Mouse (Mus musculus) lung, postnatal 14 days (tissue): ENCODE measurements around the gene Rabep1.
"Not testable (repeated sequence)": the region's sequence is repeated elsewhere in the genome, so short reads cannot be mapped to it uniquely, and the experiment has no call there.

Experiments
- DNase-seq: peaks from one replicate; pipeline ENCODE4 v3.0.0; 2021

Gene Rabep1

GRCm38 (mm10) chr11:70898182-70898581 is 53.6 kb downstream of the Rabep1 start:
- not testable (repeated sequence) for DNase-seq

- DNase-seq: no peak
Observed at GRCm38 (mm10) chr11:70906681-70907080, 62.1 kb downstream of the Rabep1 start.

- no peak for DNase-seq
Observed at GRCm38 (mm10) chr11:70911323-70911722, 66.7 kb downstream of the Rabep1 start.

DNA sequence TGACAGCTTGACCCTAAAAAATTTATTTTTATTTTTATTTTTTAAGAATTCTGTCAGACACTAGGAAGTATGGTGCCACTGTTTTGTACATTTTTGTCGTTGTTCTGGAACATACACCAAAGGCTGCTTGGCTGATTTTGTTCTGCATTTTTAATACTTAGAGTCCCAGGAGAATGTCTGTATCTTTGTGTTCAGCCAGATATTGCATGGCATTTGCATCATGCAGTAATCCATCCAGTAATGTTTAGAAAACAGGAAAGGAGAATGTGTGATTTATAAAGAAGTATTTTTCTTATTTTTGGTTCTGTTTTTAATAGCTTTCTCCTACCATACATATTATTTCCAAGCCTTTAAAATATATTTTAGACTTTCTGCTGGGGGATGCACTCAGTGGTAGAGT is 67.3 kb downstream of the Rabep1 start:
- DNase-seq: no peak

DNA sequence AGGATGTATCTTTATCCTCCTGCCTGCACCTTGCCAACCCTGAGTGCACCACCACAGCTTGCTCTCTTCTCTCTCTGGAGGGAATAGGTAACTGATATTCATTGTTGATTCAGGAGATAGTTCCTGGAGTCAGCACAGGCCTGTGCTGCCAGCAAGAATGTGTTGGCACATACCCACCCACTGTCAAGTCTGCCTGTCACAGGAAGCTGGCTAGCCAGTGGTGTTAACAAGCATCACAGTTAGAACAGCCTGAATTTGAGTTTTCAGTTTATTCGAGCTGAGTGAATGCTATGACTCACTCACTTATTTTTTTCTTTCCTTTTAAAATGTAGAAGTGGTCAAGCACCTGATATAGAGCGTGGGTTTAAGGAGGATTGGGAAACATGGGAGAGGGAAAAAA is 73.3 kb downstream of the Rabep1 start:
- no peak for DNase-seq

DNA sequence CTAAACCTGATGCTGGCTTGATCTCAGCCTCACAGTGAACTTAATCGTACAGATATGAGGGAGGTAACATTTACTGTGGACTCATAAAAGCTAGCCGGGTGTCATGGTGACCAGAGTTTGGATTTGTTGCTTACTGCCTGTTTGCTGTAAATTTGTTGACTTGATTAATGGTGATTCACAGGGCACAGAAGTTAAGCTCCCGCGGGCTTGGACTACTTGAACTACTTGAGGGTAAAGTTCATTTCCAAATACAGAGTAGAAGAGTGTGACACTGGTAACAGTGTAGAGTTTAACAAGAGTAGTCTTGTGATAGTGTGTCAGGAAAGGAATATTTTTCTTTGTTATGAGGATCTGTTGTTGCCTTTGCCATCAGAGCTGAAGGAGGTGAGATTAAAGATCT is 74.9 kb downstream of the Rabep1 start:
- no peak for DNase-seq

- no peak for DNase-seq
Observed at GRCm38 (mm10) chr11:70931461-70931860, 86.9 kb downstream of the Rabep1 start.

- no peak for DNase-seq
Observed at GRCm38 (mm10) chr11:70935316-70935715, 90.7 kb downstream of the Rabep1 start.

DNA sequence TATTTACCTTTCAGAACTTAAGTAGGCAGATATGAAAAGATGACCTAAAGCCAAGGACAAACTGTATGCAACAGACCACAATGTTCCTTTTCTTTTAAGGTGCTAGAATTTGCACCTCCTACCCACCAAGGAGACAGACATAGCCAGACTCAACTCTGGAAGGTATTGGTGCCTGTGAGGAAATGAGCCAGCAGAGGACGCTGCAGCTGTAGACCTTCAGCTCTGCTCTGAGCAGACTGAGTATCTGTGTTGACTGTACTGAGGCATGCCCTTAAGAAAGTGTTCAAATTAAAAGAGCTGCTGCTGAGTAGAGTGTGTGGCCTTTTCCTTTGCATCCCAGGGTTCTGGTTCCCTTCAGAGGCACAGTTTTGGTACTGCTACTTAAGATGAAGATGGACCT is 98.0 kb downstream of the Rabep1 start:
- DNase-seq: no peak

- no peak for DNase-seq
Observed at GRCm38 (mm10) chr11:70943651-70944050, 99.1 kb downstream of the Rabep1 start.

DNA sequence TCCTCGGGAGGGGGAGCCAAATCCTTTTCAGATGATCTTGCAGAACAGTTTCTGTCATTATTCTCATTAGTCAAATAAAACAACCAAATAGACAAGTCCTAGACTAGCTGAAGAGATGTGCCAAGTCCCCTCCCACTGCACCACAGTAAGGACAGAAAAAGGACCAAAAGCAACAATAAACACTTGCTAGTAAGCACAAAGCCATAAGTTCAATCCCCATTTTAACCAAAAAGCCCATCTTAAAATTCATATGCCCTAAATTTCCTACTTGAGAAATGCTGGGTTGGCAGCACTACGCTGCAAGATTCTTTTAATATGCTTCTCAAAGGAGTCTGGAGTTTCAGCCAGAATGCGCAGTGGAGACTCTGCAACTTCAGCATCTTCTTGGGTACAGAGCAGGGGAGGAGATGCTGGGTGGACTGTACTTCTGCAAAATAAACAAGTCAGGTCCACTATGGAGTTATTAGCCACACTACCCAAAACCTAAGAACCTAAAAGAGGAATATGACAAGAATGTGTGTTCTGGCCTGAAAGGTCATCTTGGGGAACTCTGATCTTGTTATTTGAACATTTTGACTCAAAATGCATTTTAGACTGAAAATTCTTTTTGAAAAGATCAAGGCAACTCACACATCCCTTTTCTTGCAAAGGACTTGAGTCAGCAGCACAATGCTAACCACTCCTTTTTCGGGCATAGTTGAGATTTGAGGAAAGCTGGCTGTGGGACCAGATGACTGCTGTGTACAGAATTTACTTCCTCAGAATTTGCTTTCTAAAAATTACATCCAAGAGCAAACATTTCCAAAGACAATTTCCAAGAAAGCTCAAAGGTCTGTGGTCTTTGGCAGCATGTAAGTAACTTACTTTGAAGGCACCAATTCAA is 100.6 kb downstream of the Rabep1 start:
- DNase-seq: no peak

GRCm38 (mm10) chr11:70954711-70955110 is 110.1 kb downstream of the Rabep1 start:
- DNase-seq: no peak

- no peak for DNase-seq
Observed at GRCm38 (mm10) chr11:70960786-70961554, 116.4 kb downstream of the Rabep1 start.

DNA sequence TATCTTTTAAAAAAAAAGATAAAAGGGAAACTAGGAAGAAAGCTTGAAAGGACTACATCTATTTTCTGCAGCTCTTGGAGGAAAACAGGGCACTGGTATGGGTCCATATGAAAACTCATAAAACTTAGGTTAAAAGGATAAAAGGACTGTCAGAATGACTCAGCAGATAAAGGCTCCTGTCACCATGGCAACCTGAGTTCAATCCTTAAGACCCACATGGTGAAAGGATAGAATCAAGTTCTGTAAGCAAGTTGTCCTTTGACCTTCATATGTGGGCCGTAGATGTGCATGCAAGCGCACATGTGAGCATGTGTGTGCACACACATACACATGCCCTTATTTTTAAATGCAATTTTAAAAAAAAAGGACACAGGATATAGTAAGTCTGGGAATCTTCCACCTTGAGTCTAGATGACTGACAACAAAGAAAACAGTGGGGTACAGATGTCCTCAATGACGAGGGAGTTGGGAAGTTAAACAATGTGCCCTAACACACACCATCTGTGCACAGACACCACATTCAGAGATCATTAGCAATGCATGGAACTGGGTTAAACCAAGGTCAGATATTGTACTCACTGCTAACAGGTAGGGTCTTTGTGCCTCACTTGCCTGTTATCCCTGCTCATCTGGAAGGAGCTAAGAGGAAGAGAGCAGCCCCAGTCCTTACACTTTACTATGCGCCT is 119.8 kb downstream of the Rabep1 start:
- no peak for DNase-seq

- no peak for DNase-seq
Observed at GRCm38 (mm10) chr11:70969271-70969794, 124.8 kb downstream of the Rabep1 start.

DNA sequence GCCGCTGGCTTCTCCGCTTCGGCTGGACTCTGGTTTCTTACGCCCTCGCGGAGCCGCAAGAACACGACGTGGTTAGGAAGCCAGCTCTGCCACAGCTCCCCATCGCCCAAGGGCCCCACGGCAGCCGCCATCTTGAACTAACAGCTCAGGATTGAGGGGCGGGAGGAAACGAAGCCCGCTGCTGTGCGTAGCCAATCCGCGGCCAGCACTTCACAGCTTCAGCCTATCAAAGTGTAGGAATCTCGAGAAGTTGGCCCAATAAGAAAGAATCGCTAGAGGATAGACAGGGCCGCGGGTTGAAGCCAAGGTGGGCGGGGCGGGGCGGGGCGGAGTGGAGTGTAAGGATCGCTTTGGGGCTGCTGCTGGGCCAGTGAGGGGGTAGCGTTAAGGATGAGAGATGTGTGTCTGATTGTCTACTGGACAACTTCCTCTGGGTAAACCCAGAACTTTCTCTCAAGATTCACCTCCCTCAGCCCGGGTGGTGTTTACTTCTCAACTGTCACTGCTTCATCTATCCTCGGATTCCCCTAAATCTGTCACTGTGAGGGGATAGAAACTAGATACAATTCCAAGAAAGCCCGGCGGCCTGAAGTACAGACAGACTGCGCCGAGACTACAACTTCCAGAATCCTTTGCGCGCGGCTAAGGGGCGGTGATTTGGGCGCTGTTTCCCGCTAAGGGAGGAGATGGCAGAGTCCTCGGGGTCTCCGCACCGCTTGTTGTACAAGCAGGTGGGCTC is 125.4 kb downstream of the Rabep1 start, which contains the start of the genes Nup88 and Rpain:
Gene Nup88, minus strand, starts transcription at position 153 of the 739 bp plus-strand sequence.
Gene Rpain, plus strand, starts transcription at position 393 of the 739 bp plus-strand sequence.
- peak; percentile 91 for DNase-seq

- DNase-seq: peak; percentile 2
Observed at GRCm38 (mm10) chr11:70970560-70971540, 126.3 kb downstream of the Rabep1 start.

GRCm38 (mm10) chr11:70972586-70972985 is 128.0 kb downstream of the Rabep1 start:
- DNase-seq: no peak

GRCm38 (mm10) chr11:70973947-70974346 is 129.4 kb downstream of the Rabep1 start:
- no peak for DNase-seq

DNA sequence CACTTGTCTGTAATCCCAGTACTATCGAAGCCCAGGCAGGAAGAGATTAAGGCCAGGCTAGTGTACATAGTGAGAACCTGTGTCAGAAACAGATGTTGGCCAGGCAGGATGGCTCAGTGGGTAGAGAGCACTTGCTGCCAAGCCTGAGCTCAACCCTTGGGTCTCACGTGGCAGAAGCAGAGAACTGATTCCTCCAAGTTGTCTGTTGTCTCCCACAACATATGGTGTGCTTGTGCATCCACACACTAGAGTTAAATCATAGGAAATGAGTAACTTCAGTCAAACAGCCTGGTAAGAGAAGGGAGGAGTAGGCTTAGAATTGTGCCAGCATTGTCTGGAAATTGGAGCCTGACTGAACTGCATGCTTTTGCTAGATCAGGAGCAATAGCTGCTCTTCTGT is 130.6 kb downstream of the Rabep1 start:
- DNase-seq: no peak

- DNase-seq: no peak
Observed at GRCm38 (mm10) chr11:70977293-70977692, 132.7 kb downstream of the Rabep1 start.
